In genomic region chr6:141293460-141293853, GRCm38 (mm10) we compare ENCODE assay signal across 18 mouse cellular contexts.
"Had no signal": no experiment of that assay in that cellular context is flagged by ENCODE, and none has a peak within 500 bp of the region (broad histone marks: within the 10 kb centered on the region; RNA-seq: fewer than 3 reads in every experiment).

No protein-coding gene starts in this region.

- H3K27ac ChIP-seq: liver, embryonic 13.5 days; liver, embryonic 15.5 days; midbrain, embryonic 10.5 days; midbrain, embryonic 12.5 days; neural tube, embryonic 13.5 days; neural tube, embryonic 15.5 days had no signal

- DNase-seq: liver, embryonic 13.5 days; lung, adult 18-20 months; lung, embryonic 14.5 days; lung, postnatal 10 days; lung, postnatal 4 days; midbrain, embryonic 14.5 days; retina, postnatal 1 day; right cerebral cortex, adult 18-20 months; right cerebral cortex, postnatal 25 days; right cerebral cortex, postnatal 4 days; thymus, adult 18-20 months; thymus, postnatal 14 days had no signal

- H3K4me2 ChIP-seq: liver, embryonic 11.5 days; liver, embryonic 13.5 days; liver, embryonic 15.5 days; lung, embryonic 14.5 days; midbrain, embryonic 12.5 days; neural tube, embryonic 13.5 days; neural tube, embryonic 15.5 days had no signal

- H3K36me3 ChIP-seq: liver, embryonic 13.5 days; liver, embryonic 15.5 days; midbrain, embryonic 10.5 days; midbrain, embryonic 12.5 days; neural tube, embryonic 13.5 days; neural tube, embryonic 15.5 days had no signal

- H3K4me1 ChIP-seq: liver, embryonic 13.5 days; liver, embryonic 15.5 days; midbrain, embryonic 12.5 days; neural tube, embryonic 13.5 days; neural tube, embryonic 15.5 days had no signal

- H3K9ac ChIP-seq: liver, embryonic 13.5 days; liver, embryonic 15.5 days; lung, embryonic 14.5 days; midbrain, embryonic 12.5 days; neural tube, embryonic 13.5 days; neural tube, embryonic 15.5 days had no signal

- H3K9me3 ChIP-seq: liver, embryonic 13.5 days; liver, embryonic 15.5 days; midbrain, embryonic 10.5 days; midbrain, embryonic 12.5 days; neural tube, embryonic 13.5 days; neural tube, embryonic 15.5 days had no signal

- H3K4me3 ChIP-seq: liver, embryonic 13.5 days; liver, embryonic 15.5 days; midbrain, embryonic 10.5 days; midbrain, embryonic 12.5 days; neural tube, embryonic 13.5 days; neural tube, embryonic 15.5 days had no signal

- H3K27me3 ChIP-seq: liver, embryonic 13.5 days; liver, embryonic 15.5 days; midbrain, embryonic 12.5 days; neural tube, embryonic 13.5 days; neural tube, embryonic 15.5 days had no signal
